Mouse (Mus musculus): ENCODE results near the gene Nup43.

The Nup43 gene

GRCm38 (mm10) chr10:7686902-7687301 is 19.6 kb downstream of the Nup43 start:
- no peak for DNase-seq (ENCODE audit: low spot score)

DNA sequence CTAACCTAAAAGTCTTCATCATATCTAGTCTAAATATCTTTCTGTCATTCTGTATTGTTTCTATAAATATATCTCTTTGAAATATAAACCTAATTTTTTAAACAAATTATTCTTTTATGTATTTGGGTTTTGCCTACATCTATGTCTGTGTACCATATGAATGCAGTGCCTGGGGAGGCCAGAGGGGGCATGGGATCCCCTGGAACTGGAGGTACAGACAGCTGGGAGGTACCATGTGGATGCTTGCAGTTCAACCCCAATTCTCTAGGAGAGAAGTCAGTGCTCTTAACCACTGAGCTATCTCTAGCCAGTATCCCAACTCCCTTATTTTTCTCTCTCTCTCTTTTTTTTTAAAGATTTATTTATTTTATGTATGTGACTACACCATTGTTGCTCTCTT is 28.0 kb downstream of the Nup43 start:
- DNase-seq (ENCODE audit: low spot score), result no peak

GRCm38 (mm10) chr10:7700120-7700519 is 32.8 kb downstream of the Nup43 start:
- no peak for DNase-seq (ENCODE audit: low spot score)

DNA sequence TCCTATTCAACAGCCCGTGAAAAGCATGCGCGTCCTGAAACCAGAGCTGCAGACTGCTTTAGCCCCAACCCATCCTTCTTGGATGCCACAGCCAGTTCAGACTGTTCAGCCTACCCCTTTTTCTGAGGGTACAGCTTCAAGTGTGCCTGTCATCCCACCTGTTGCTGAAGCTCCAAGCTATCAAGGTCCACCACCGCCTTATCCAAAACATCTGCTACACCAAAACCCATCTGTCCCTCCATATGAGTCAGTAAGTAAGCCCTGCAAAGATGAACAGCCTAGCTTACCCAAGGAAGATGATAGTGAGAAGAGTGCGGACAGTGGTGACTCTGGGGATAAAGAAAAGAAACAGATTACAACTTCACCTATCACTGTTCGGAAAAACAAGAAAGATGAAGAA is 35.3 kb downstream of the Nup43 start:
- peak; percentile 21 for DNase-seq (ENCODE audit: low spot score)

- DNase-seq (ENCODE audit: low spot score), result no peak
Observed at GRCm38 (mm10) chr10:7710121-7710520, 42.8 kb downstream of the Nup43 start.

DNA sequence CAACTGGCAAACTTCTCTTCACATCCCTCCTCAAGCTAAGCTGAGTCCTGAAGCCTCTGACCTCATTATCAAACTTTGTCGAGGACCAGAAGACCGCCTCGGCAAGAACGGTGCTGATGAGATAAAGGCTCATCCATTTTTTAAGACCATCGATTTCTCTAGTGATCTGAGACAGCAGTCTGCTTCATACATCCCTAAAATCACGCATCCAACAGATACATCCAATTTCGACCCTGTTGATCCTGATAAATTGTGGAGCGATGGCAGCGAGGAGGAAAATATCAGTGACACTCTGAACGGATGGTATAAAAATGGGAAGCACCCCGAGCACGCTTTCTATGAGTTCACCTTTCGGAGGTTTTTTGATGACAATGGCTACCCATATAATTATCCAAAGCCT is 45.2 kb downstream of the Nup43 start:
- DNase-seq (ENCODE audit: low spot score), result no peak

DNA sequence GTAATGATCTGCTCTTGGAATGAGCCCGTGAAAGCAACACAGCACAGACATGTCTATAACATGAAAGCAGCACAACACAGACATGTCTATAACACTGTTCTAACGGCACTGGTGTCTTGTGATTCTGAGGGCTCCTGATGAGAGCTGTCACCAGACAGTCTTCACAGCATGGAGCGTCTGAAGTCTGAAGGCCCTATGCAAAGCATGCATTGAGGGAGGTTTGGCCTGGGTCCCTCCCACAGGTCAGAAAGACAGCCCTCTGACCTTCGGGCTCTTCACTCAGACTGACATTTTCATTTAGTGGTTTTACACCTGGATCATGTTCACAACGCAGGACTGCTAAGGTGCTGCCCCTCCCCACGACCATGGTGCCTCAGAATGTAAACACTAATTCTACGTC is 47.8 kb downstream of the Nup43 start:
- no peak for DNase-seq (ENCODE audit: low spot score)

GRCm38 (mm10) chr10:7725751-7726500 is 58.6 kb downstream of the Nup43 start, which contains the start of gene Katna1:
TSS of gene Katna1 (plus strand) at chr10:7726000.
- peak; percentile 93 for DNase-seq (ENCODE audit: low spot score)

- no peak for DNase-seq (ENCODE audit: low spot score)
Observed at GRCm38 (mm10) chr10:7726501-7726812, 59.2 kb downstream of the Nup43 start.

GRCm38 (mm10) chr10:7727011-7727410 is 59.7 kb downstream of the Nup43 start:
- no peak for DNase-seq (ENCODE audit: low spot score)

Data from layer of hippocampus, adult 11-12 months (tissue).